In the genomic region with DNA sequence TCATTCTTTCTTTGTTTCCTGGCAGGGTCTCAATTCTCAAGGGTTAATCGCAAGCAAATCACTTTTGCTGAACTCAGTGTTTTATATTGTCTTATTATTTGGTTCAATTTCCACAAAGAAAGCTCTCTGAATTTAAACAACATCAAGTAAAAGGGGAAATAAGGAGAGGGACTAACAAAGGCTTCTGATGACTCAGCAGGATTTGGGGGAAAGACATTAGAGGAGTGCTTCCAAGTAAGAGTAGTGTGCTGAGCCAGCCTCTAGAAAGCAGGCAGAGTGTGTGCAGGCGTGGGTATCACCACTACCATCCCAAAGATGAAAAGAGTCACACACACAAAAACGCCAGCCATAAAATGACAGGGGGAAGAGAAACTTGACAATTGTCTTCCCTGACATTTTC, we compare ENCODE assay signal across 16 mouse cellular contexts. TPM values are rescaled to one million over a fixed set of nuclear protein-coding genes. Genes with fewer than 3 reads are reported as not detected.
DNase-seq lines count a peak whose midpoint lies in the region; ATAC-seq and TF ChIP-seq lines count a peak whose summit lies in the region.
"Had no signal": no experiment of that assay in that cellular context is flagged by ENCODE, and none has a peak within 500 bp of the region (broad histone marks: within the 10 kb centered on the region; RNA-seq: fewer than 3 reads in every experiment).

No protein-coding gene starts in this region.

- ATAC-seq in heart, embryonic 11.5 days (replicated peaks; ENCODE audit: insufficient number of reproducible peaks, low FRiP score, low TSS enrichment), result no peak
- peak; percentile 44 to 45; a peak in 2 of 4 replicates for ATAC-seq in hematopoietic stem cell, adult 5-6 weeks (replicated peaks in 1 of 2; ENCODE audit: insufficient read depth in 1 of 2, low FRiP score in 2 of 2, low TSS enrichment in 1 of 2, low read depth in 1 of 2, poor library complexity in 2 of 2, severe bottlenecking in 2 of 2)
- no peak; the same call in 1 of the 2 replicates for ATAC-seq in granulocyte monocyte progenitor cell, adult 5-6 weeks (replicated peaks; ENCODE audit: poor library complexity, severe bottlenecking)
- ATAC-seq: forebrain, embryonic 16.5 days; intestine, embryonic 15.5 days had no signal

- H3K9me3 ChIP-seq in heart, embryonic 11.5 days (replicated peaks; ENCODE audit: control insufficient read depth, low read length), result no peaks in the 10 kb centered on the region
- no peaks in the 10 kb centered on the region for H3K9me3 ChIP-seq in ES-E14 (ENCODE audit: control insufficient read depth, insufficient read depth, low read depth, low read length)
- H3K9me3 ChIP-seq: heart, embryonic 15.5 days; intestine, embryonic 15.5 days; limb, embryonic 15.5 days; neural tube, embryonic 15.5 days had no signal

- no peak overlapping the region for H3K4me3 ChIP-seq in heart, embryonic 11.5 days (ENCODE audit: low read depth, low read length)
- no peak overlapping the region for H3K4me3 ChIP-seq in ES-E14 (ENCODE audit: insufficient read depth in 1 of 2, low read depth in 1 of 2, low read length in 2 of 2, poor library complexity in 1 of 2, severe bottlenecking in 1 of 2)
- H3K4me3 ChIP-seq: heart, embryonic 15.5 days; intestine, embryonic 15.5 days; limb, embryonic 15.5 days; neural tube, embryonic 15.5 days had no signal

- H3K4me2 ChIP-seq in heart, embryonic 11.5 days, result no peak overlapping the region
- H3K4me2 ChIP-seq: heart, embryonic 15.5 days; intestine, embryonic 15.5 days; limb, embryonic 15.5 days; neural tube, embryonic 15.5 days had no signal

- DNase-seq in heart, adult 18-20 months, result peak; percentile 16 to 31
- peak; percentile 8 for DNase-seq in 3T3-L1 (ENCODE audit: low read depth, low spot score)
- no peak for DNase-seq in ES-E14 (ENCODE audit: low read depth, low spot score)
- DNase-seq in cerebellum, adult 11 months, result no peak
- DNase-seq: adrenal gland, postnatal 10 days; cerebellum, postnatal 36 days; gastrocnemius, postnatal 14 days; lung, adult 18-20 months had no signal

- H3K27me3 ChIP-seq in heart, embryonic 11.5 days (ENCODE audit: control insufficient read depth, insufficient read depth, low read length), result no peaks in the 10 kb centered on the region
- H3K27me3 ChIP-seq: heart, embryonic 15.5 days; intestine, embryonic 15.5 days; limb, embryonic 15.5 days; neural tube, embryonic 15.5 days had no signal

- H3K4me1 ChIP-seq in heart, embryonic 11.5 days (ENCODE audit: control insufficient read depth, insufficient read depth, low read length), result peaks cover 8% of the 10 kb centered on the region; the same call in 1 of the 2 replicates
- peaks cover 0 to 3% of the 10 kb centered on the region in 2 experiments; a peak in 2 of 4 replicates for H3K4me1 ChIP-seq in ES-E14 (ENCODE audit: control insufficient read depth in 2 of 2, insufficient read depth in 2 of 2, low read length in 2 of 2, poor library complexity in 1 of 2)
- H3K4me1 ChIP-seq: intestine, embryonic 15.5 days; limb, embryonic 15.5 days; neural tube, embryonic 15.5 days had no signal

- H3K27ac ChIP-seq in heart, embryonic 11.5 days (ENCODE audit: low read depth, low read length), result no peak overlapping the region
- no peak overlapping the region for H3K27ac ChIP-seq in ES-E14 (ENCODE audit: insufficient read depth, low read depth, low read length, poor library complexity, severe bottlenecking)
- H3K27ac ChIP-seq: heart, embryonic 15.5 days; intestine, embryonic 15.5 days; limb, embryonic 15.5 days; neural tube, embryonic 15.5 days had no signal

- in situ Hi-C loops in ES-E14 (cut with MboI; ENCODE audit: low sequenced_read_pairs in 2 of 2, unreplicated experiment in 2 of 2), result no loop called here

- 68% methylated on average over 3 of the region's 3 CpGs for WGBS in heart, embryonic 11.5 days (ENCODE audit: insufficient replicate concordance)

- no peak overlapping the region for H3K9ac ChIP-seq in heart, embryonic 11.5 days (ENCODE audit: low read depth, low read length)
- no peak overlapping the region for H3K9ac ChIP-seq in ES-E14 (ENCODE audit: insufficient read depth, low read depth, low read length, poor library complexity, severe bottlenecking)
- H3K9ac ChIP-seq: heart, embryonic 15.5 days; intestine, embryonic 15.5 days; limb, embryonic 15.5 days; neural tube, embryonic 15.5 days had no signal

- no peaks in the 10 kb centered on the region for H3K36me3 ChIP-seq in heart, embryonic 11.5 days (ENCODE audit: control insufficient read depth, insufficient read depth, low read length)
- no peaks in the 10 kb centered on the region for H3K36me3 ChIP-seq in ES-E14 (ENCODE audit: control insufficient read depth, insufficient read depth, low read length, poor library complexity, severe bottlenecking)
- H3K36me3 ChIP-seq: heart, embryonic 15.5 days; intestine, embryonic 15.5 days; limb, embryonic 15.5 days; neural tube, embryonic 15.5 days had no signal

TF ChIP-seq in ES-E14, 5 proteins besides CTCF, POLR2A, EP300 and RAD21:
- TF ChIP-seq MAFK (IDR thresholded peaks at IDR 0.05; ENCODE audit: insufficient read depth, low read depth, low read length) (peak; percentile 92), HCFC1 (IDR thresholded peaks at IDR 0.05; ENCODE audit: borderline replicate concordance, insufficient read depth, low read length) (no peak), CHD2 (IDR thresholded peaks at IDR 0.05; ENCODE audit: low read depth, low read length) (no peak)
TF ChIP-seq in ES-E14: peak in this region for 1.

RNA-seq across cellular contexts. Expression of gene Dnajc15, which starts 10.9 kb away (rescaled TPM):
- 100 to 1,000 TPM; 269 to 282 TPM for total RNA-seq in heart, adult 18-20 months (2021)
- polyA plus RNA-seq in heart, embryonic 11.5 days (2014; fragmentation: Nextera tagmentation; extraction: Ambion mirVana), result 145 and 146 TPM in 2 replicates
- 37.9 and 53.6 TPM in 2 replicates for total RNA-seq in ES-E14 (2012; rRNA removed)
- total RNA-seq in hematopoietic stem cell, adult 5-6 weeks (2017), result 21.2 and 48.0 TPM in 2 replicates
- total RNA-seq in granulocyte monocyte progenitor cell, adult 5-6 weeks (2014; fragmentation: Nextera tagmentation), result 49.6 and 64.2 TPM in 2 replicates
- total RNA-seq in granulocyte monocyte progenitor cell, adult 5-6 weeks (2017), result 64.1 and 102 TPM in 2 replicates

RNA-seq across cellular contexts. Expression of gene Epsti1, which starts 40.0 kb away (rescaled TPM):
- 1 to 10 TPM in 1 of 2 experiments, under 1 TPM in 1; 0.45 to 3.2 TPM for total RNA-seq in heart, adult 18-20 months (2021)
- polyA plus RNA-seq in heart, embryonic 11.5 days (2014; fragmentation: Nextera tagmentation; extraction: Ambion mirVana), result 0.23 and 0.49 TPM in 2 replicates
- total RNA-seq in ES-E14 (2012; rRNA removed), result not detected in 2 replicates
- 149 and 184 TPM in 2 replicates for total RNA-seq in hematopoietic stem cell, adult 5-6 weeks (2017)
- 6.5 and 9.5 TPM in 2 replicates for total RNA-seq in granulocyte monocyte progenitor cell, adult 5-6 weeks (2014; fragmentation: Nextera tagmentation)
- 19.0 and 26.5 TPM in 2 replicates for total RNA-seq in granulocyte monocyte progenitor cell, adult 5-6 weeks (2017)

Comparison
In these comparisons a context has a peak if more than half of its experiments do, and no peak if none do; other contexts are left out.
1. DNase-seq: peak in heart, adult 18-20 months (2 of 2) and 3T3-L1 (single experiment); none in ES-E14 (single experiment) and cerebellum, adult 11 months (single experiment).
2. ATAC-seq: peak in hematopoietic stem cell, adult 5-6 weeks (2 of 2); none in heart, embryonic 11.5 days (single experiment) and granulocyte monocyte progenitor cell, adult 5-6 weeks (single experiment).